Mouse (Mus musculus) heart, adult 2 months (tissue): ENCODE data around the gene Gm49318.

ENCODE experiments used
- CTCF ChIP-seq: fragments of 200-600 bp; IDR thresholded peaks from 2 replicates; pipeline ENCODE4 v1.8.1; 2022; ENCODE audit warnings: antibody characterized with exemption, mild to moderate bottlenecking, moderate library complexity
- EP300 ChIP-seq: fragments of 200-500 bp; IDR thresholded peaks from 2 replicates; pipeline ENCODE4 v1.6.1; 2011; ENCODE audit warnings: low read depth, low read length, control low read depth; ENCODE audit not compliant: insufficient read depth
- POLR2A ChIP-seq: fragments of 200-500 bp; IDR thresholded peaks from 2 replicates; pipeline ENCODE4 v1.6.1; 2011; ENCODE audit warnings: mild to moderate bottlenecking, low read depth, low read length, control low read depth; ENCODE audit not compliant: insufficient read depth

DNA sequence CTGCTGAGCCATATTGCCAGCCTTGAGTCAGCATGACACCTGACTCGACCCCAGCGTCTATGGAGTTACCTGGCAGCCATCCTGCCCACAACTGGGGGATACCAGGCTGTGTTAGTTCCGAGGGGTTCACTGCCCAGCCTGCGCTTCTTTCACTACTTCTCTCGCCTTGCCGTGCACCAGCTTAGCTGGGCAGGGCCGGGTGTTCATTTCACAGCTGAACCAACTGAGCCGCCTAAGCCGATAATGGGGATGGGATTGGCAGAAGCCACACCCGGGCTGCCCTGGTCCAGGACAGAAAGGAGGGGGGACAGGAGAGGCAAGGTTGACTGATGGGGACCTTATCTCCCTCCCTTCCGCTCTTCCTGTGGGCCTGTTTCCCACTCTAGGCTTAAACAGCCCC lies 21.7 kb downstream of the Gm49318 start:
- no peak for TF ChIP-seq CTCF
- TF ChIP-seq EP300 = no peak
- TF ChIP-seq POLR2A = no peak
